ENCODE assay signal across 1 mouse cellular context in genomic region chr16:20097711-20098374, GRCm38 (mm10).
TF ChIP-seq lines count a peak whose summit lies in the region.

No protein-coding gene starts in this region.

TF ChIP-seq in CH12.LX, 34 proteins besides CTCF, POLR2A, EP300 and RAD21 (continued from another document):
- no peak for TF ChIP-seq GABPA (IDR thresholded peaks at IDR 0.05; ENCODE audit: insufficient replicate concordance, low read depth, low read length)
- peak; percentile 90 for TF ChIP-seq MXI1 (IDR thresholded peaks at IDR 0.05; ENCODE audit: low read depth, low read length)
- TF ChIP-seq BHLHE40 (IDR thresholded peaks at IDR 0.05; ENCODE audit: low read depth, low read length) = peak; percentile 79
- TF ChIP-seq E2F4 (IDR thresholded peaks at IDR 0.05; ENCODE audit: insufficient replicate concordance, low read depth, low read length) = peak; percentile 69; the same call in 1 of the 2 replicates
- TF ChIP-seq MEF2A (IDR thresholded peaks at IDR 0.05; ENCODE audit: borderline replicate concordance, low read depth, low read length) = peak; percentile 97
- TF ChIP-seq ZC3H11A (IDR thresholded peaks at IDR 0.05; ENCODE audit: low read depth, low read length) = no peak
- no peak for TF ChIP-seq MYC (IDR thresholded peaks at IDR 0.05; ENCODE audit: low read depth, low read length)
- TF ChIP-seq ZKSCAN1 (IDR thresholded peaks at IDR 0.05; ENCODE audit: borderline replicate concordance, low read depth, low read length) = no peak
- no peak for TF ChIP-seq MAFK (IDR thresholded peaks at IDR 0.05; ENCODE audit: insufficient replicate concordance, low read length)
- TF ChIP-seq NELFE (IDR thresholded peaks at IDR 0.05; ENCODE audit: low read depth, low read length) = no peak
- TF ChIP-seq ZMIZ1 (IDR thresholded peaks at IDR 0.05; ENCODE audit: low read depth, low read length) = peak; percentile 34; the same call in 1 of the 2 replicates
TF ChIP-seq in CH12.LX: peak in this region for 18.
